Mouse (Mus musculus) testis, postnatal 10 days (tissue): ENCODE measurements around the gene E030018B13Rik.

Experiments
- DNase-seq: peaks from one replicate; pipeline ENCODE4 v3.0.0; 2021; ENCODE audit warnings: low spot score

The E030018B13Rik gene

GRCm38 (mm10) chr7:63898201-63898600 lies 18.5 kb upstream of the E030018B13Rik start:
- no peak for DNase-seq

- no peak for DNase-seq
Observed at GRCm38 (mm10) chr7:63899925-63900324, 16.7 kb upstream of the E030018B13Rik start.

- no peak for DNase-seq
Observed at GRCm38 (mm10) chr7:63900411-63900810, 16.2 kb upstream of the E030018B13Rik start.

- peak; percentile 49 for DNase-seq
Observed at GRCm38 (mm10) chr7:63901346-63901745, 15.3 kb upstream of the E030018B13Rik start.

- DNase-seq: no peak
Observed at GRCm38 (mm10) chr7:63901942-63902341, 14.7 kb upstream of the E030018B13Rik start.

- DNase-seq: no peak
Observed at GRCm38 (mm10) chr7:63902604-63903210, 13.9 kb upstream of the E030018B13Rik start.

- no peak for DNase-seq
Observed at GRCm38 (mm10) chr7:63903635-63904380, 12.8 kb upstream of the E030018B13Rik start.

GRCm38 (mm10) chr7:63905190-63905589 lies 11.5 kb upstream of the E030018B13Rik start:
- no peak for DNase-seq

GRCm38 (mm10) chr7:63905642-63906041 lies 11.0 kb upstream of the E030018B13Rik start:
- DNase-seq: no peak

GRCm38 (mm10) chr7:63907778-63908495 lies 8.7 kb upstream of the E030018B13Rik start:
- DNase-seq: no peak

GRCm38 (mm10) chr7:63908496-63909285 lies 8.0 kb upstream of the E030018B13Rik start:
- DNase-seq: no peak

- DNase-seq: no peak
Observed at GRCm38 (mm10) chr7:63910225-63910624, 6.4 kb upstream of the E030018B13Rik start.

GRCm38 (mm10) chr7:63910912-63911311 lies 5.7 kb upstream of the E030018B13Rik start:
- no peak for DNase-seq

GRCm38 (mm10) chr7:63911383-63912233 lies 5.0 kb upstream of the E030018B13Rik start:
- DNase-seq: peak; percentile 75

- DNase-seq: no peak
Observed at GRCm38 (mm10) chr7:63912234-63912810, 4.3 kb upstream of the E030018B13Rik start.

- no peak for DNase-seq
Observed at GRCm38 (mm10) chr7:63912924-63913723, 3.5 kb upstream of the E030018B13Rik start.

- peak; percentile 39 for DNase-seq
Observed at GRCm38 (mm10) chr7:63913724-63914692, 2.6 kb upstream of the E030018B13Rik start.

GRCm38 (mm10) chr7:63914891-63915290 lies 1.8 kb upstream of the E030018B13Rik start:
- DNase-seq: no peak

- DNase-seq: peak; percentile 72
Observed at GRCm38 (mm10) chr7:63917693-63918092, 1.0 kb downstream of the E030018B13Rik start.
